Mouse (Mus musculus) forebrain, embryonic 11.5 days (tissue): ENCODE measurements around the gene Ciapin1. TPM values are rescaled to one million over a fixed set of nuclear protein-coding genes. Genes with fewer than 3 reads are reported as not detected.

Experiments used
- ATAC-seq: fragments of 200-750 bp; cut with Nextera tagmentation; replicated peaks from 2 replicates; pipeline ENCODE4 v1.8.0; 2017; ENCODE audit warnings: moderate TSS enrichment; ENCODE audit not compliant: low FRiP score
- DNase-seq: peaks from one replicate; pipeline ENCODE4 v3.0.0-alpha.2; 2017; ENCODE audit warnings: low spot score
- H3K27ac ChIP-seq: fragments of 300-500 bp; sonication (generic); 2 replicates; pipeline ENCODE4 v1.5.1; 2014; ENCODE audit warnings: low read depth, low read length
- H3K27me3 ChIP-seq: fragments of 300-500 bp; sonication (generic); 2 replicates; pipeline ENCODE4 v1.6.1; 2014; ENCODE audit warnings: mild to moderate bottlenecking, low read length, mixed read lengths; ENCODE audit not compliant: control insufficient read depth, insufficient read depth
- H3K36me3 ChIP-seq: fragments of 300-500 bp; sonication (generic); 2 replicates; pipeline ENCODE4 v1.6.1; 2014; ENCODE audit warnings: mild to moderate bottlenecking, low read length, moderate library complexity, mixed read lengths; ENCODE audit not compliant: control insufficient read depth, insufficient read depth
- H3K4me1 ChIP-seq: fragments of 300-500 bp; sonication (generic); replicated peaks from 2 replicates; pipeline ENCODE4 v1.6.1; 2014; ENCODE audit warnings: low read length, mixed read lengths; ENCODE audit not compliant: control insufficient read depth, insufficient read depth
- H3K4me2 ChIP-seq: fragments of 300-500 bp; sonication (generic); 2 replicates; pipeline ENCODE4 v1.6.1; 2014; ENCODE audit warnings: low read depth, mild to moderate bottlenecking, low read length, moderate library complexity, mixed read lengths; ENCODE audit not compliant: severe bottlenecking
- H3K4me3 ChIP-seq: fragments of 300-500 bp; sonication (generic); 2 replicates; pipeline ENCODE4 v1.5.1; 2014; ENCODE audit warnings: low read depth, low read length
- H3K9ac ChIP-seq: fragments of 300-500 bp; sonication (generic); 2 replicates; pipeline ENCODE4 v1.6.1; 2014; ENCODE audit warnings: low read length
- H3K9me3 ChIP-seq: fragments of 300-500 bp; sonication (generic); 2 replicates; pipeline ENCODE4 v1.6.1; 2016; ENCODE audit warnings: low read length, mixed read lengths; ENCODE audit not compliant: control insufficient read depth
- WGBS: fragments of 180-500 bp; shearing (Covaris S2); extraction: QIAGEN DNeasy Blood & Tissue Kit; methylation state at CpG from one replicate; pipeline ENCODE4 v1.1.7; 2014; 5-methylcytosine and 5-hydroxymethylcytosine counted together
- polyA plus RNA-seq: library from polyadenylated mRNA; unstranded; fragments of >200 nt; fragmentation: Nextera tagmentation; extraction: Ambion mirVana; gene quantifications from 2 replicates; pipeline ENCODE4 v1.2.1, GENCODE M21; 2014

Gene Ciapin1
- polyA plus RNA-seq, 1 experiment from 2014 or later: 144 TPM

DNA sequence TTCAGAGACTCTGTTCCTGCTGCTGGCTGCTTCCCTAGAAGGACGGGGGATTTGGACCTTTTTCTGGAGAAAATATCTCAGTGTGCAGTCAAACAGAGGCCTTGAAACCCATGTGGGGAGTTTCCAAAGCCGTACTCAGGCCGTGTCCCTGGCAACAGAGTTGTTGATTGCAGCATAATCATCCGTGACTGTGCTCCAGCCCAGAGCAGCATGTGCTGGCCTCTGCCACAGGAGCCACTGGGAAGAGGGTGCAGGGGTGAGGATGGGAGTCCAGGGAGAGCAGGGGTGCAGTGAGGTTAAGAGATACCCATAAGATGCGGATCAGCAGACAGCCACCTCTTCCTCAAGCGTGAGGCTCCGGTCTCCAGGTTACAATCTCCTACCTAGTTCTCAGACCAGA is 30.7 kb downstream of the Ciapin1 start:
- no peak overlapping the region for H3K4me2 ChIP-seq
- H3K9me3 ChIP-seq: no peaks in the 10 kb centered on the region
- 77% methylated on average over 7 of the region's 7 CpGs for WGBS
- no peak overlapping the region for H3K9ac ChIP-seq
- ATAC-seq: no peak
- DNase-seq: no peak
- H3K27ac ChIP-seq: no peak overlapping the region
- H3K4me3 ChIP-seq: no peak overlapping the region
- H3K27me3 ChIP-seq: no peaks in the 10 kb centered on the region
- H3K4me1 ChIP-seq: peaks cover 1% of the 10 kb centered on the region; the same call in 1 of the 2 replicates
- H3K36me3 ChIP-seq: no peaks in the 10 kb centered on the region

DNA sequence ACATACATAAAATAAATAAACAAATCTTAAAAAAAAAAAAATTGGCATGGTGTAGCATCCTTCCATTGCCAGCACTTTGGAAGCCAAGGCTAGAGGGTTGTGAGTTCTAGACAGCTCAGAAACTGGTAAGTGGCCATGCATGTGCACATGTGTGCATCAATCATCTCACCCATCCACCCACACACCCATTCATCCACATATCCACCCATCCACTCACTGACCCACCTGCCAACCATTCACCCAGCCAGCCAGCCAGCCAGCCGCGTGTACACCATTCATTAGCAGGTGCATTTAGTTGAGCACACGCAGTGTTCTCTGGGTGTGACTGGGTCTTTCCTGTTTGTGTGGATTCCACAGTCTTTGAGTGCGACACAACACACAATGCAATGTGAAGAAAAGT is 32.3 kb downstream of the Ciapin1 start:
- no peak overlapping the region for H3K9ac ChIP-seq
- ATAC-seq (no peak), DNase-seq (no peak)
- no peak overlapping the region for H3K27ac ChIP-seq
- WGBS: 69% methylated on average over 4 of the region's 4 CpGs
- no peak overlapping the region for H3K4me2 ChIP-seq
- no peaks in the 10 kb centered on the region for H3K9me3 ChIP-seq
- no peaks in the 10 kb centered on the region for H3K36me3 ChIP-seq
- no peaks in the 10 kb centered on the region for H3K27me3 ChIP-seq
- H3K4me1 ChIP-seq: no peaks in the 10 kb centered on the region
- no peak overlapping the region for H3K4me3 ChIP-seq

DNA sequence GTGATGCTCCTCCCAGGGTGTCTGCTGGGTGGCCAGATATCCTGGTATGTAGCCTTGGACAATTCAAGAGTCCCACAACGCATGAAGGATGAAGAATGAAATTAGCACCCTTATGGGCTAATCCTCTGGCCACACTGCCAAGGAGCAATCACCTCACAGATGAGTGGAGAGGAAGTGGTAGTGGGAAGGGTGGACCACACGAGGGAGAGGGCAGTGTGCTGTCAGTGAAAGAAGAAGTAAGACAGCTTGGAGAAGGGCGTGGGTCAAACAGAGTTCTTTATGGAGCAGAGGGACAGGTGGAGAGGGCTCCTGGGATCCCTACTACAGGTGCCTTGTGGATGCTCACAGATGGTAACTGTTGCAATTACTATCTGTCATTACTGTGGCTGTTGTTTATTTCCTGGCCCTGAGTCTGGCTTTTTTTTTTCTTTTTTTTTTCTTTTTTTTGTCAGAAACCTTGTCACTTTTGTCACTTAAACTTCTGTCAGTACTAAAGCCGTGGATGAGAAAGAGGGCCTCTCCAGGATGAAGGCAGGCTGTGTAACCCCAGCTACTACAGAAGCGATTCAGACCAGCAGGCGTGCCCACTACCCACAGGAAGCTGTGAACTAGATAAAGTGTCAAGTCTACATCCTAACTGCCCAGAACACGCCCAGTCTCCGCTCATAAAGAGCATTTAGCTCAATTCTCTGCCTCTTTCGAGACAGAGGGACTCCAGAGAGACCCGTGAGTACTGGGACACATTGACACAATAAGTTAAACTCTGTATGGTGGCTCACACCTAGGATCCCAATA is 33.4 kb downstream of the Ciapin1 start:
- H3K27me3 ChIP-seq: no peaks in the 10 kb centered on the region
- H3K4me2 ChIP-seq: no peak overlapping the region
- no peak overlapping the region for H3K4me3 ChIP-seq
- no peak for ATAC-seq
- H3K4me1 ChIP-seq: no peaks in the 10 kb centered on the region
- 83% methylated on average over 10 of the region's 10 CpGs for whole genome bisulfite sequencing
- DNase-seq: no peak
- H3K36me3 ChIP-seq: no peaks in the 10 kb centered on the region
- H3K9me3 ChIP-seq: no peaks in the 10 kb centered on the region
- H3K9ac ChIP-seq: no peak overlapping the region
- no peak overlapping the region for H3K27ac ChIP-seq

DNA sequence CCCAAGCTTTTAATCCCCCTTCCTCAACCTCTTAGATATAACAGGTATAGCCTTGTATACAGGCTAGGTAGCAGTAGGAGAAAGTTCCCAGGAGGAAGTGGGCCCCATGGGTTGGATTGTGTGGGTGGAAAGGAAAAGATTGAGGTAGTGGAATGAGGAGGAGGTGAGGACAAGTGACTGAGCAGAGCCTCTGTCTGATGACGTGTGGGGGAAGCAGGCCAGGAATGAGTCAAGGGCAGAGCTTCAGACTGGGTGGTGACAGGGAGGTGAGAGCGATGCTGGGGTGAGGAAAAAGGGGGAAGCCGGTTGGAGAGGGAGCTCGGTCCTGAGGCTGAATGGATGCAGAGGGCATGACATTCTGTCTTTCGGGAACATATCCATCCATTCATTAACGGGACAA is 34.6 kb downstream of the Ciapin1 start:
- ATAC-seq: no peak
- Histone ChIP-seq H3K36me3 (no peaks in the 10 kb centered on the region), H3K9me3 (no peaks in the 10 kb centered on the region), H3K9ac (no peak overlapping the region), H3K4me3 (no peak overlapping the region), H3K27ac (no peak overlapping the region), H3K27me3 (no peaks in the 10 kb centered on the region), H3K4me2 (no peak overlapping the region), H3K4me1 (no peaks in the 10 kb centered on the region)
- no peak for DNase-seq
- WGBS: 77% methylated on average over 6 of the region's 6 CpGs

DNA sequence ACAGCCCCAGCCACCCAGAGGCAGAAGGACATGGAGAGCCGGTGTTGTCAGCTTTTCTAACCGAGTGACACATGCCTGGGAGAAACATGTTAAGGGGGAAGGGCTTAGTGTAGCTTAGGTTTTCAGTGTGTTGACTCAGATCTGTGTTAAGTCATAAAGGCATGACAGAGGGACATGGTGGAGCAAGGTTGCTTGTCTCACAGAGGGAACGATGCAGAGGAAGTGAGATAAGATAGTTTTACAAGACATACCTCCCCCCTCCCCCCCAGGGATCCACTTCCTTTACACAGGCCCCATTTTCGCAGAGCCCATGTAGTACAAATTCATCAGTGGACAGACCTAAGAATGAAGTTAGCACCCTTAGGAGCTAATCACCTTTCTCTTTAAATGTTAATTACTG is 35.8 kb downstream of the Ciapin1 start:
- H3K4me3 ChIP-seq: no peak overlapping the region
- H3K4me1 ChIP-seq: no peaks in the 10 kb centered on the region
- H3K9me3 ChIP-seq: no peaks in the 10 kb centered on the region
- H3K27me3 ChIP-seq: no peaks in the 10 kb centered on the region
- H3K9ac ChIP-seq: no peak overlapping the region
- DNase-seq (no peak), ATAC-seq (no peak)
- no peak overlapping the region for H3K4me2 ChIP-seq
- no peaks in the 10 kb centered on the region for H3K36me3 ChIP-seq
- H3K27ac ChIP-seq: no peak overlapping the region
- 80% methylated on average over 4 of the region's 4 CpGs for WGBS

DNA sequence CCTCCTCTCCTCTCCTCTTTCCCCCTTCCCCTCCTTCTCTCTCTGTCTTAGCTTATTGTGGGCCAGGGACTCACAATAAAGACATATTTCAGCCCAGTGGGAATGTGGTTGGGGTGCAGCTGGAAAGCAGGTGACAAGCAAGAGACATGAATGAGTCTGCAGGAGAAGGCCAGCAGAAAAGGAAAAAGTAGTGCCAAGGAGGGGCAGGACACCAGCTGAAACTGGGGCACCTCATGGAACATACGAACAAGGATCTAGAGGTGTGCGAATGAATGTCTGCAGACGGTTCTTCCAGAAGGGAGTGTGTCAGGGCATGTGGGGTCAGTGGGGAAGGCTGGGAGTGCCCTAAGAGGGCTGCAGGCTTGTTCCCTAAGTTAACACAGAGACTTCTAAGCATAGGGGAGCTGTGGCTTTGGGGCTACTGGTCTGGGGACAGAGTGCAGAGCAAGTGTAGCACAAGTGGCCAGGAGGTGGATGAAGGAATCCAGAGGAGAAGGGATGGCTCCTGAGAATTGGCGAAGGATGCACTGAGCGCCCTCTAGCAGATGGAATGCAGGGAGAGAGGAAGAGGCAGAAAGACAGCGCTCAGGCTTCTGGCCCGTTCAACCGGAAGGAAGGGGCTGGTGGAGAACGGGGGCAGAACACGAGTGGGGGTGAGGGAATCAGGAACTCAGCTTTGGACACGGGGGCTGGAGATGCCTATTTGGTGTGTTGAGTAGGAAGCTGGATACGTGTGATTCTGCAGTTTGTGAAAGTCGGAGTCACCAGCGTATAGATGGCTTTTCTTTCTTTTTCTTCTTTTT is 36.7 kb downstream of the Ciapin1 start:
- 41% methylated on average over 14 of the region's 14 CpGs for WGBS
- Histone ChIP-seq H3K4me3 (no peak overlapping the region), H3K36me3 (no peaks in the 10 kb centered on the region), H3K27ac (no peak overlapping the region), H3K4me1 (no peaks in the 10 kb centered on the region), H3K9ac (peak overlapping the region; percentile 37; the same call in 1 of the 2 replicates), H3K9me3 (no peaks in the 10 kb centered on the region), H3K27me3 (no peaks in the 10 kb centered on the region), H3K4me2 (no peak overlapping the region)
- ATAC-seq (no peak), DNase-seq (no peak)

DNA sequence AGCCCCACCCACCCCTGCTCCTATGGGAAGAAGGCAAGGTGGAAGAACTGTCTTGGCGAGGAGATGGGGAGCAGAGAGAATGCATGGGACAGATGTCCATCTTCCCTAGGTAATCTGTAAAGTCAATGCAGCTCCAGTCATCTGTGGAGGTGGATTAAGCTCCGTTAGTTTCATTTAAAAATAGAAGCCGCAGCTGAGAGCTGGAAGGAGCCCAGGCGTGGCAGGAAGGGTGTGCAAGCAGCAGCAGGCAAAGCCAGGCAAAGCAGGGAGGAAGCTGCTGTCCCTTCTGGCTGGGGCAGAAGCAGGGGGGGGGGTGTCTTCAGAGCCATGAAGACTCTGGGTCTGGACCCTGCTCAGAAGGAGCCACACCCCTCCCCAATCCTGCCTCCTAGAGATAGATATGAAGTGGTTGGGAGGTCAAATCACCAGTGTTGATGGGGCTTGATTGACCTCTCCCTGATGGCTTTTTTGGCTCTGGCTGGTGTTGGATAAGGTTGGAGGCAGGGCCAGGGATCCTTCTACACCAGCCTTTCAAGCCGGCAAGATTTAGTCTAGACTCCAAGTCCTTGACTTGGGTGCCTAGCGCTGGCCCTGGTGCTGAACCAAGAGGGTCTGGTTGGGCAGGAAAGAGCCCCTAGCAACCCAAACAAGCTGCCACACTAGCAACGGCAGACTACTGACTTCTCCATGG is 37.7 kb downstream of the Ciapin1 start:
- no peak overlapping the region for H3K4me3 ChIP-seq
- no peak overlapping the region for H3K27ac ChIP-seq
- H3K9me3 ChIP-seq: no peaks in the 10 kb centered on the region
- DNase-seq (no peak), ATAC-seq (no peak)
- whole genome bisulfite sequencing: 67% methylated on average over 7 of the region's 7 CpGs
- no peaks in the 10 kb centered on the region for H3K27me3 ChIP-seq
- no peak overlapping the region for H3K9ac ChIP-seq
- H3K36me3 ChIP-seq: no peaks in the 10 kb centered on the region
- no peak overlapping the region for H3K4me2 ChIP-seq
- H3K4me1 ChIP-seq: no peaks in the 10 kb centered on the region

DNA sequence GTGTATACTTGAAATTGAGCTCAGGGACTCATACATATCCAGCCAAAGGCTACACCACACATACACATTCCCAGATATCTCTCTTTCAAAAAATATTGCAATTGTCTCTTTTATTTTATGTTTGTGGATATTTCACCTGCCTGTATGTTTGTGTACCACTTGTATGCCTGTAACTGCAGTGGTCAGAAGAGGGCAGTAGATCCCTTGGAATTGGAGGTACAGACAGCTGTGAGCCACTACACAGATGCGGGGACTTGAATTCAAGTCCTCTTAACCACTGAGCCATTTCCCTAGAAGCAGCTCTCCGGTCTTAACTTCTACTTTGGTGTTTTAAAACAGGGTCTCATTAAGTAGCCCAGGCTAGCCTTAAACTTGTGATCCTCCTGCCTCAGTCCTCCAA is 43.4 kb downstream of the Ciapin1 start:
- Histone ChIP-seq H3K4me1 (no peaks in the 10 kb centered on the region), H3K4me2 (no peak overlapping the region), H3K36me3 (no peaks in the 10 kb centered on the region), H3K27me3 (no peaks in the 10 kb centered on the region), H3K4me3 (no peak overlapping the region), H3K9me3 (no peaks in the 10 kb centered on the region), H3K27ac (no peak overlapping the region), H3K9ac (no peak overlapping the region)
- ATAC-seq (no peak), DNase-seq (no peak)
- 92% methylated on average over 2 of the region's 2 CpGs for WGBS
